Mouse (Mus musculus): ENCODE data around the gene Ppp1r12b. TPM values are rescaled to one million over a fixed set of nuclear protein-coding genes. Genes with fewer than 3 reads are reported as not detected.

Ppp1r12b gene
- polyA plus RNA-seq, 1 experiment from 2014 or later: 35.9 TPM

DNA sequence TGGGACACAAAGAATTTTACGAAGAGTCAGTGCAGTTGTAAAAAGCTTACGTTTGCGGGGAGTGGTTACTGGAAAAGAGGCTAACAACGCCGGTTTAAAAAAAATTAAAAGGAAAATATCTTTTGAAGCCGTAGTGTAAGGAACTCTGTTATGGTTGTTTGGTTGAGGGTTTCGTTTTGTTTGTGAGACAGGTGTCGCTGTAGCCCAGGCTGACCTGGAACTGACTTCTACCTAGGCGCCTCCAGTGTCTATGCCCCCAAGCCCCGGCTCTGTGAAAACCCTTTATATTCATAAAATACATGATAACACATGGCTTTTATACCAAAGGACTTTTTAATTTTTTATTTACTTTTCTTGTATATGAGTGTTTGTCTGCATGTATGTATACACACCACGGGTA, 7.1 kb upstream of the Ppp1r12b start:
- Histone ChIP-seq H3K36me3 (ENCODE audit: control insufficient read depth, insufficient read depth, low read length) (peaks cover 6% of the 10 kb centered on the region), H3K9me3 (ENCODE audit: control insufficient read depth, low read length) (no peaks in the 10 kb centered on the region), H3K27ac (replicated peaks in 1 of 2; ENCODE audit: control insufficient read depth in 1 of 2, insufficient read depth in 1 of 2, low read depth in 2 of 2, low read length in 2 of 2) (peak overlapping the region; percentile 31 to 71), H3K4me3 (ENCODE audit: control insufficient read depth in 1 of 2, insufficient read depth in 1 of 2, low read depth in 1 of 2, low read length in 2 of 2) (peak overlapping the region; percentile 65 to 67), H3K27me3 (ENCODE audit: control insufficient read depth, insufficient read depth, low read length) (no peaks in the 10 kb centered on the region), H3K4me1 (ENCODE audit: control insufficient read depth in 2 of 2, insufficient read depth in 2 of 2, low read length in 2 of 2) (peaks cover 2 to 20% of the 10 kb centered on the region in 2 experiments; a peak in 3 of 4 replicates), H3K4me2 (ENCODE audit: low read length) (peak overlapping the region; percentile 72), H3K9ac (ENCODE audit: low read length) (peak overlapping the region; percentile 81)
- 3% methylated on average over 11 of the region's 11 CpGs for WGBS
- 0 out of 2 replicates have a peak, but pooled peaks have one; percentile 51 for ATAC-seq (ENCODE audit: insufficient number of reproducible peaks, insufficient read depth, low FRiP score, low read depth)

DNA sequence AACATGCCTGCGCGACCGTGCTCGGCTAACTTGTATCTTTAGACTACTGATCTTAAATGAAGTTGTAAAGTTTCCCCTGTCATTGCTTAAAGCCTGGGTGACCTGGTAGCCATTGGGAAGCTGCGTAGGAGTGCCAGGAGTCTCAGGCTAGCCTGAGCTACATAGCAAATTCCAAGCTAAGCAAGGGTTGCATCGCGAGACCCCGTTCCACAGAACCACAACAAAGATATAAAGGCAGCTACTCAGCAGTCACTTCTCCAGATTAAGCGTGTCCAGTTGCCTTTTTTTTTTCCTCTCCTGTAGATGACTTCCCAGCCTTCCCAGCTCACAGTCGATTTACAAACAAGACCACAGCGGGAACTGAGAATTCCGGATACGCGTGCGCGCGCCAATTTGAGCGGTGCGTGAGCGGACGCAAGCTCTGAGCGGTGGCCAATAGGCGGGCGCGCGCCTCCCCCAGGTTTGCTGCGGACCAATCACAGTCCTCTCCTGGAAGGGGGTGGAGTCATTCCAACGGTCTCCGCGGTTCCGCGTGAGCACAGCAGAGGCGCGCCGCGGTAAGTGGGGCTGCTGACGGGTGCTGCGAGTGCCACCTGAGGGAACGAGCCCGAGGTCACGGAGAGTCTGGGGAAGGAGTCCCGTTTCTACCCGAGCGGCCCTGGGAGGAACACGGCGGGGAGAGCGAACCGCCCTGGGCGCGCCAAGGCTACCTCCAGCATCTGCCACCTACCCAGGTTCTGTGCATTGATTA, 6.5 kb upstream of the Ppp1r12b start, which contains the start of gene Ube2t:
TSS of gene Ube2t (plus strand) at position 513 of the 751 bp plus-strand sequence.
- Histone ChIP-seq H3K27ac (replicated peaks in 1 of 2; ENCODE audit: control insufficient read depth in 1 of 2, insufficient read depth in 1 of 2, low read depth in 2 of 2, low read length in 2 of 2) (peak within 1 kb of the TSS; percentile 31 to 71), H3K36me3 (ENCODE audit: control insufficient read depth, insufficient read depth, low read length) (no peaks in the 10 kb centered on the region), H3K4me2 (ENCODE audit: low read length) (peak within 1 kb of the TSS; percentile 72), H3K27me3 (ENCODE audit: control insufficient read depth, insufficient read depth, low read length) (no peaks in the 10 kb centered on the region), H3K9me3 (ENCODE audit: control insufficient read depth, low read length) (no peaks in the 10 kb centered on the region), H3K9ac (ENCODE audit: low read length) (peak within 1 kb of the TSS; percentile 81), H3K4me3 (ENCODE audit: control insufficient read depth in 1 of 2, insufficient read depth in 1 of 2, low read depth in 1 of 2, low read length in 2 of 2) (peak within 1 kb of the TSS; percentile 65 to 67), H3K4me1 (ENCODE audit: control insufficient read depth in 2 of 2, insufficient read depth in 2 of 2, low read length in 2 of 2) (peaks cover 2 to 20% of the 10 kb centered on the region in 2 experiments; a peak in 3 of 4 replicates)
- WGBS: 1% methylated on average over 50 of the region's 50 CpGs
- ATAC-seq (ENCODE audit: insufficient number of reproducible peaks, insufficient read depth, low FRiP score, low read depth): peak; percentile 99

DNA sequence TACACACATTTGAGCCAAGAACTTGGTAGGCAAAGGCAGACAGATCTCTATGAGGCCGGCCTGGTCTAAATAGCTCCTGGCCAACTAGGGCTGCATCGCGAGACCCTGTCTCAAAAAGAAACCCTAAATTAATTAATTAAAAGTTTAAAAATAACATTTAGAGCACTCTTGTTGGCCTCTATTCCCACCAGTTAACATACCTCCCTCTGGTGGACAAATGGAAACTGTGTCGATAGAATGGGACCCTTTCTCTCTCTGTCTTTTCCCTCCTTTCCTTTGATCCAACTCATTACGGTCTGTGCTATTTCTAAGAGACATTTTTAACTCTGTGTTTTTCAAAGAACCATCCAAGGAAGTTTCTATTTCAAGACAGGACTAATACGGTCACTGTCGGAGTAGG, 4.9 kb upstream of the Ppp1r12b start:
- Histone ChIP-seq H3K4me2 (ENCODE audit: low read length) (no peak overlapping the region), H3K9me3 (ENCODE audit: control insufficient read depth, low read length) (no peaks in the 10 kb centered on the region), H3K27me3 (ENCODE audit: control insufficient read depth, insufficient read depth, low read length) (no peaks in the 10 kb centered on the region), H3K36me3 (ENCODE audit: control insufficient read depth, insufficient read depth, low read length) (no peaks in the 10 kb centered on the region), H3K27ac (replicated peaks in 1 of 2; ENCODE audit: control insufficient read depth in 1 of 2, insufficient read depth in 1 of 2, low read depth in 2 of 2, low read length in 2 of 2) (no peak overlapping the region), H3K4me1 (ENCODE audit: control insufficient read depth in 2 of 2, insufficient read depth in 2 of 2, low read length in 2 of 2) (peaks cover 2 to 20% of the 10 kb centered on the region in 2 experiments; a peak in 3 of 4 replicates), H3K9ac (ENCODE audit: low read length) (no peak overlapping the region), H3K4me3 (ENCODE audit: control insufficient read depth in 1 of 2, insufficient read depth in 1 of 2, low read depth in 1 of 2, low read length in 2 of 2) (no peak overlapping the region)
- WGBS: 46% methylated on average over 7 of the region's 7 CpGs
- ATAC-seq (ENCODE audit: insufficient number of reproducible peaks, insufficient read depth, low FRiP score, low read depth): no peak

- H3K4me1 ChIP-seq (ENCODE audit: control insufficient read depth in 2 of 2, insufficient read depth in 2 of 2, low read length in 2 of 2): peaks cover 3 to 30% of the 10 kb centered on the region in 2 experiments
- no peaks in the 10 kb centered on the region for H3K9me3 ChIP-seq (ENCODE audit: control insufficient read depth, low read length)
- peak overlapping the region; percentile 92 for H3K9ac ChIP-seq (ENCODE audit: low read length)
- peak overlapping the region; percentile 65 to 89 for H3K27ac ChIP-seq (replicated peaks in 1 of 2; ENCODE audit: control insufficient read depth in 1 of 2, insufficient read depth in 1 of 2, low read depth in 2 of 2, low read length in 2 of 2)
- H3K36me3 ChIP-seq (ENCODE audit: control insufficient read depth, insufficient read depth, low read length): peaks cover 4% of the 10 kb centered on the region; the same call in 1 of the 2 replicates
- peak overlapping the region; percentile 72 for H3K4me2 ChIP-seq (ENCODE audit: low read length)
- ATAC-seq (ENCODE audit: insufficient number of reproducible peaks, insufficient read depth, low FRiP score, low read depth): peak; percentile 26
- no peaks in the 10 kb centered on the region for H3K27me3 ChIP-seq (ENCODE audit: control insufficient read depth, insufficient read depth, low read length)
- peak overlapping the region; percentile 65 to 85 for H3K4me3 ChIP-seq (ENCODE audit: control insufficient read depth in 1 of 2, insufficient read depth in 1 of 2, low read depth in 1 of 2, low read length in 2 of 2)
- 2% methylated on average over 16 of the region's 16 CpGs for WGBS
Measured at GRCm38 (mm10) chr1:134955050-134955636, 599 bp downstream of the Ppp1r12b start.

- peak overlapping the region; percentile 69 to 78 for H3K27ac ChIP-seq (replicated peaks in 1 of 2; ENCODE audit: control insufficient read depth in 1 of 2, insufficient read depth in 1 of 2, low read depth in 2 of 2, low read length in 2 of 2)
- H3K9me3 ChIP-seq (ENCODE audit: control insufficient read depth, low read length): no peaks in the 10 kb centered on the region
- H3K36me3 ChIP-seq (ENCODE audit: control insufficient read depth, insufficient read depth, low read length): peaks cover 17% of the 10 kb centered on the region
- WGBS: 56% methylated on average over 3 of the region's 3 CpGs
- peaks cover 3 to 36% of the 10 kb centered on the region in 2 experiments for H3K4me1 ChIP-seq (ENCODE audit: control insufficient read depth in 2 of 2, insufficient read depth in 2 of 2, low read length in 2 of 2)
- peak; percentile 33; the same call in 1 of the 2 replicates for ATAC-seq (ENCODE audit: insufficient number of reproducible peaks, insufficient read depth, low FRiP score, low read depth)
- no peaks in the 10 kb centered on the region for H3K27me3 ChIP-seq (ENCODE audit: control insufficient read depth, insufficient read depth, low read length)
- H3K9ac ChIP-seq (ENCODE audit: low read length): peak overlapping the region; percentile 44; the same call in 1 of the 2 replicates
- no peak overlapping the region for H3K4me2 ChIP-seq (ENCODE audit: low read length)
- H3K4me3 ChIP-seq (ENCODE audit: control insufficient read depth in 1 of 2, insufficient read depth in 1 of 2, low read depth in 1 of 2, low read length in 2 of 2): no peak overlapping the region
Measured at GRCm38 (mm10) chr1:134949946-134950345, 5.8 kb downstream of the Ppp1r12b start.

- Histone ChIP-seq H3K9me3 (ENCODE audit: control insufficient read depth, low read length) (no peaks in the 10 kb centered on the region), H3K36me3 (ENCODE audit: control insufficient read depth, insufficient read depth, low read length) (peaks cover 17% of the 10 kb centered on the region), H3K27ac (replicated peaks in 1 of 2; ENCODE audit: control insufficient read depth in 1 of 2, insufficient read depth in 1 of 2, low read depth in 2 of 2, low read length in 2 of 2) (no peak overlapping the region), H3K9ac (ENCODE audit: low read length) (no peak overlapping the region), H3K4me3 (ENCODE audit: control insufficient read depth in 1 of 2, insufficient read depth in 1 of 2, low read depth in 1 of 2, low read length in 2 of 2) (no peak overlapping the region), H3K4me1 (ENCODE audit: control insufficient read depth in 2 of 2, insufficient read depth in 2 of 2, low read length in 2 of 2) (peaks cover 3 to 25% of the 10 kb centered on the region in 2 experiments), H3K4me2 (ENCODE audit: low read length) (no peak overlapping the region), H3K27me3 (ENCODE audit: control insufficient read depth, insufficient read depth, low read length) (no peaks in the 10 kb centered on the region)
- WGBS: 90% methylated on average over 7 of the region's 7 CpGs
- no peak for ATAC-seq (ENCODE audit: insufficient number of reproducible peaks, insufficient read depth, low FRiP score, low read depth)
Measured at GRCm38 (mm10) chr1:134947590-134947989, 8.2 kb downstream of the Ppp1r12b start.

DNA sequence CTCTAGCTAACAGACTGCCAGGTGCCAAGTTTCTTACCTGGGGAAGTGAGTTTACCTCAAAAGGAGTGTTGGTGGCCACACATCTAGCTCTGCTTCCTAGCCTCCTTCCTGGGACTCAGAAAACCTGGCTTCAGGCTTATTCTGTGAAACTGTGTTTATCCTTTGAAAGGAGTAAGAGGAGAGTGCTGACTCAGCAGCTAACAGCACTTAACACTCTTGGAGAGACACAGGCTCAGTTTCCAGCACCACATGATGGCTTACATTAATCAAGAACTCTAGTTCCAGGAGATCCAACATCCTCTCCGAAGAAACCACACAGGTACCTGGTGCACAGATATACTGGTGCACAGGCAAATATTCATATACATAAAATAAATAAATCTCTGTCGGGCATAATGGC, 12.8 kb downstream of the Ppp1r12b start:
- Histone ChIP-seq H3K9me3 (ENCODE audit: control insufficient read depth, low read length) (no peaks in the 10 kb centered on the region), H3K4me1 (ENCODE audit: control insufficient read depth in 2 of 2, insufficient read depth in 2 of 2, low read length in 2 of 2) (peaks cover 11 to 19% of the 10 kb centered on the region in 2 experiments), H3K27me3 (ENCODE audit: control insufficient read depth, insufficient read depth, low read length) (no peaks in the 10 kb centered on the region), H3K4me3 (ENCODE audit: control insufficient read depth in 1 of 2, insufficient read depth in 1 of 2, low read depth in 1 of 2, low read length in 2 of 2) (no peak overlapping the region), H3K4me2 (ENCODE audit: low read length) (no peak overlapping the region), H3K36me3 (ENCODE audit: control insufficient read depth, insufficient read depth, low read length) (peaks cover 9% of the 10 kb centered on the region), H3K9ac (ENCODE audit: low read length) (no peak overlapping the region), H3K27ac (replicated peaks in 1 of 2; ENCODE audit: control insufficient read depth in 1 of 2, insufficient read depth in 1 of 2, low read depth in 2 of 2, low read length in 2 of 2) (no peak overlapping the region)
- WGBS: 95% methylated on average over 2 of the region's 2 CpGs
- no peak for ATAC-seq (ENCODE audit: insufficient number of reproducible peaks, insufficient read depth, low FRiP score, low read depth)
